Mouse (Mus musculus): Measurements from ENCODE around the gene Gps1. TPM values are rescaled to one million over a fixed set of nuclear protein-coding genes. Genes with fewer than 3 reads are reported as not detected.

The Gps1 gene
- polyA plus RNA-seq, 1 experiment from 2014 or later: 70.9 TPM

DNA sequence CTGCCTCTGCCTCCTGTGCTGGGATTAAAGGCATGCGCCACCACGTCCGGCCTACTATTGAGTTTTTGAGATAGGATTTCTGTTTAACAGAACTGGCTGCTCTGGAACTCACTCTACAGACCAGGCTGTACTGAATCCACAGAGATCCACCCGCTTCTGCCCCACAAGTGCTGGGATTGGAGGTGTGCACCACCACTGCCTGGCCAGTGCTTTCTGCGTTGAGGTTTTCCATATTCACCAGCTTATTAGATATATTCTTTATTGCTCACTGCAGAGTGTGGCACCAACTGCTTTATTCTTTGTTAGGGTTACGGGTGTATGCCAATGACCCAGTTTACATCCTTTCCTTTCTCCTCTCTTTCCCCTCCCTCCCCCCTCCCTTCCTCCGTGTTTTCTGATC is 20.2 kb downstream of the Gps1 start:
- Histone ChIP-seq H3K27me3 (replicated peaks; ENCODE audit: control insufficient read depth, insufficient read depth, low read length) (no peaks in the 10 kb centered on the region), H3K4me3 (ENCODE audit: low read depth, low read length) (no peak overlapping the region), H3K4me2 (replicated peaks; ENCODE audit: low read depth) (no peak overlapping the region), H3K27ac (ENCODE audit: low read depth, low read length) (no peak overlapping the region), H3K9ac (ENCODE audit: low read depth, low read length) (no peak overlapping the region), H3K4me1 (replicated peaks; ENCODE audit: control insufficient read depth, insufficient read depth, low read length) (0 out of 2 replicates have a peak, but pooled peaks cover 3% of the 10 kb centered on the region), H3K36me3 (ENCODE audit: control insufficient read depth, insufficient read depth) (peaks cover 32% of the 10 kb centered on the region), H3K9me3 (ENCODE audit: control insufficient read depth) (no peaks in the 10 kb centered on the region)
- WGBS: 82% methylated on average over 7 of the region's 7 CpGs
- ATAC-seq: no peak
- no peak for TF ChIP-seq CTCF (IDR thresholded peaks at IDR 0.05; ENCODE audit: low read depth)

DNA sequence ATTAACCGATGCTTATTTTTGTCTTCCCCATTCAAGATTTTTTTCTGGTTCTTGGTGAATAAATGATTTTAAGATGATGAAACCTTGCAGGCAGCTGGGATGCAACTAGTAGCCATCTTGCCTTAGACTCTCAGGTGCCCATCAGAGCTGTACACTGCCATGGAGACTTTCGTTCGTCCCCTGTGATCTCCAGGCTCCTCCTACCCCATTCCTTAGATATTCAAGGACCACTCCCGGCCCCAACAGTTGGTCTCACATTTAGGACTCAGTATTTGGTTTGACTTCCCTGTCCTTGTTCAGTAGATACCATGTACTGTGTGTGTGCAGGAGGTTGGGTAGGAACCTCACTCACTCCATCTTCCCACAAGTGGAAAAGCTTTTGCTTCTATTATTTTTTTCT is 20.7 kb downstream of the Gps1 start:
- Histone ChIP-seq H3K27me3 (replicated peaks; ENCODE audit: control insufficient read depth, insufficient read depth, low read length) (no peaks in the 10 kb centered on the region), H3K4me1 (replicated peaks; ENCODE audit: control insufficient read depth, insufficient read depth, low read length) (0 out of 2 replicates have a peak, but pooled peaks cover 3% of the 10 kb centered on the region), H3K36me3 (ENCODE audit: control insufficient read depth, insufficient read depth) (peaks cover 37% of the 10 kb centered on the region), H3K27ac (ENCODE audit: low read depth, low read length) (no peak overlapping the region), H3K9me3 (ENCODE audit: control insufficient read depth) (no peaks in the 10 kb centered on the region), H3K4me3 (ENCODE audit: low read depth, low read length) (no peak overlapping the region), H3K9ac (ENCODE audit: low read depth, low read length) (no peak overlapping the region), H3K4me2 (replicated peaks; ENCODE audit: low read depth) (no peak overlapping the region)
- no peak for ATAC-seq
- 62% methylated on average over 4 of the region's 4 CpGs for WGBS
- no peak for TF ChIP-seq CTCF (IDR thresholded peaks at IDR 0.05; ENCODE audit: low read depth)

DNA sequence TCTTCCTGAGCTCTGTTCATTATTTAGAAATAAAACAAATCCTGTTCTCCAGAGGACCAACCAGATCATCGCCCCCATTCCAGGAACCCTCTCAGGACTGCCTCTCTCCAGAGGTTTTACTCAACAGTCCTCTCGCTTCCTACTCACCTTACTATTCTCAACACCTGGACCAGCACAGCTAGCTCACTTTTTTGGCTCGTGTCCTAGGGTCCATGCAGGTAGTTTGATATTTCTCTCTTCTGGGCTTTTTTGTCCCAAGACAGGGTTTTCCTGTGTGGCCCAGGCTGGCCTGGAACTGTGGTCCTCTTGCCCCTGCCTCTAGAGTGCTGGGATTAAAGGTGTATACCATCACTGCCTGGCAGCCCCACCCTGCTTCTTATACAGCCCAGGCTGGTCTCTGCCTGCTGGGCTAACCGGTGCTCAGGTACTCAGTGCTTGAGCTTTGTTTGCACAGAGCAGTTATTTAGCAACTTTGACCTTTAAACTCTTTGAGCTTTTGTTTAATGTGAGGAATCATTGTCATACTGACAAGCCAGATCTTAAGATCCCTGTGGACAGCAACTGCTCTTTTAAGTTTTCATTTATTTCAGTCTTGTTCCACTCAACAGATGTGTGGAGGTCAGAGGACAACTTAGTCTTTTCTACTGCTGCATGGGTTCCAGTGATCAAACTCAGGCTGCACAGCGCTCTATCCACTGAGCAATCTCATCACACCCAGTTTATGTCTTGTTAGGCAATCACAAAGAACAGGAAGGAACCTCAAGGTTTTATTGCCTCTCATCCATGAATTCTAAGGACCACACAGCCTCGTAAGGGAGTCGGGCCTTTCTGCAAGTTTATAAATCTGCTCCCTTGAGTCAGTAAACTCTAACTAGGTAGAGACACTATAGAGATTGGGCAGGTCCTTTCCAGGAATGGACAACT is 21.6 kb downstream of the Gps1 start:
- H3K36me3 ChIP-seq (ENCODE audit: control insufficient read depth, insufficient read depth): peaks cover 46% of the 10 kb centered on the region

DNA sequence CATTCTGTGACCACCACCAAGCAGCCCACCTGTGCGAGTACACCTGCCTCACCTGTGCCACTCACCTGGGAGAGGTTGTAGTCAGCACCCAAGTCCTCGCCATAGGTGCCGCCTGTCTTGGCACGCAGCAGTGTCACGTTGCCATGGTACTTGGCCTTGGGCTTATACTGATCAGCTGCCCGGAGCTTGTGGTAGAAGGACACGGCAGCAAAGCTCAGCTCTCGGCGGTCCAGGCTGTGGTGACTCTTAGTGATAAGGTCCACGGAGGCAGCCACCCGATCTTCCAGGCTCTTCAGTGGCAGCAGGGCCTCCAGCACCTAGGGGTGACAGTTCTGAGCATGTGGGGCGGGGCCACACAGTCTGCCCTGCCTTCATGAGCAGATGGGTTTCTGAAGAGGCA is 23.9 kb downstream of the Gps1 start:
- Histone ChIP-seq H3K27me3 (replicated peaks; ENCODE audit: control insufficient read depth, insufficient read depth, low read length) (no peaks in the 10 kb centered on the region), H3K9ac (ENCODE audit: low read depth, low read length) (no peak overlapping the region), H3K9me3 (ENCODE audit: control insufficient read depth) (no peaks in the 10 kb centered on the region), H3K36me3 (ENCODE audit: control insufficient read depth, insufficient read depth) (peaks cover 70% of the 10 kb centered on the region), H3K4me2 (replicated peaks; ENCODE audit: low read depth) (no peak overlapping the region), H3K4me3 (ENCODE audit: low read depth, low read length) (no peak overlapping the region), H3K4me1 (replicated peaks; ENCODE audit: control insufficient read depth, insufficient read depth, low read length) (0 out of 2 replicates have a peak, but pooled peaks cover 3% of the 10 kb centered on the region), H3K27ac (ENCODE audit: low read depth, low read length) (no peak overlapping the region; the same call in 1 of the 2 replicates)
- ATAC-seq: no peak
- no peak for TF ChIP-seq CTCF (IDR thresholded peaks at IDR 0.05; ENCODE audit: low read depth)
- 80% methylated on average over 12 of the region's 12 CpGs for WGBS

More for the DNA sequence above, 21.6 kb downstream of the Gps1 start:
- H3K9ac ChIP-seq (ENCODE audit: low read depth, low read length): no peak overlapping the region
- H3K27me3 ChIP-seq (replicated peaks; ENCODE audit: control insufficient read depth, insufficient read depth, low read length): no peaks in the 10 kb centered on the region
- peak; percentile 83 for ATAC-seq
- 0 out of 2 replicates have a peak, but pooled peaks cover 3% of the 10 kb centered on the region for H3K4me1 ChIP-seq (replicated peaks; ENCODE audit: control insufficient read depth, insufficient read depth, low read length)
- no peak overlapping the region for H3K4me2 ChIP-seq (replicated peaks; ENCODE audit: low read depth)
- H3K27ac ChIP-seq (ENCODE audit: low read depth, low read length): peak overlapping the region; percentile 3; the same call in 1 of the 2 replicates
- TF ChIP-seq CTCF (IDR thresholded peaks at IDR 0.05; ENCODE audit: low read depth): no peak
- no peak overlapping the region for H3K4me3 ChIP-seq (ENCODE audit: low read depth, low read length)
- H3K9me3 ChIP-seq (ENCODE audit: control insufficient read depth): no peaks in the 10 kb centered on the region
- WGBS: 60% methylated on average over 7 of the region's 7 CpGs

DNA sequence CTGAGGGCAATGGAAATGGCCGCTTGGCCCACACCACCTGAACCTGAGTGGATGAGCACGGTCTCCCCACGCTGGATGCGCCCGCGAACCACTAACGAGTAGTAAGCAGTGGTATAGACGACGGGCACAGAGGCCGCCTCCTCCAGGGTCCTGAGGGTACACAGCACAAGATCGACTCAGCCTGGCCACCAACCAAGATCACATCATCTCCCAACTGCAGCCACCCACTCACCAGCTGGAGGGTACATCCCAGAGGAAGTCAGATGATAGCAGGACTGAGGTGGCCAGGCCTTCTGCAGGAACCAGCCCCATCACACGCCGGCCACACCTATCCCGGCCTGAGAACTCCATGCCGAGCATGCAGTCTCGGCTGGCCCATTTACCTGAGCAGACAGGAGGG is 28.0 kb downstream of the Gps1 start:
- Histone ChIP-seq H3K36me3 (ENCODE audit: control insufficient read depth, insufficient read depth) (peaks cover 100% of the 10 kb centered on the region), H3K4me3 (ENCODE audit: low read depth, low read length) (no peak overlapping the region), H3K9me3 (ENCODE audit: control insufficient read depth) (no peaks in the 10 kb centered on the region), H3K4me2 (replicated peaks; ENCODE audit: low read depth) (no peak overlapping the region), H3K4me1 (replicated peaks; ENCODE audit: control insufficient read depth, insufficient read depth, low read length) (no peaks in the 10 kb centered on the region), H3K9ac (ENCODE audit: low read depth, low read length) (no peak overlapping the region), H3K27me3 (replicated peaks; ENCODE audit: control insufficient read depth, insufficient read depth, low read length) (no peaks in the 10 kb centered on the region), H3K27ac (ENCODE audit: low read depth, low read length) (no peak overlapping the region)
- TF ChIP-seq CTCF (IDR thresholded peaks at IDR 0.05; ENCODE audit: low read depth): no peak
- 95% methylated on average over 16 of the region's 16 CpGs for WGBS
- ATAC-seq: no peak

DNA sequence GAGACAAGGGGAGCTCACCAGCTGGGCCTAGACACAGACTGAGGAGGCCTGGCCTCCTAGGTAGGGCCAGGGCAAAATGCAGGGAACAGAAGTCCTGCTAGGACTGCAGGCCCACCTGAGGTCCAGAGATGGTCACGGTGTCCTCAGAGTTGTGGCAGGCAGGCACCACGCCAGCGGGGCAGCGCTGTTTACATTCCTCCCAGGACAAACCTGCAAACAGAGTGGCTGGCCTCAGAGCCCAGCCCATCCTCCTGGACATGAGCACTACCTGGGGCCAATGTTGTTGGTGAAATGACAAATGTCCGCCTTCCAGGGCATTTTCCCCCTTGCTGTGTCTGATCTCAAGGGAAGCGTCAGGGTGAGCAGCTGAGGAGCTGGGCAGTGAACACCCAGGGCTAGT is 33.3 kb downstream of the Gps1 start:
- Histone ChIP-seq H3K4me2 (replicated peaks; ENCODE audit: low read depth) (no peak overlapping the region), H3K36me3 (ENCODE audit: control insufficient read depth, insufficient read depth) (peaks cover 91% of the 10 kb centered on the region), H3K27me3 (replicated peaks; ENCODE audit: control insufficient read depth, insufficient read depth, low read length) (no peaks in the 10 kb centered on the region), H3K9ac (ENCODE audit: low read depth, low read length) (no peak overlapping the region), H3K9me3 (ENCODE audit: control insufficient read depth) (no peaks in the 10 kb centered on the region), H3K4me1 (replicated peaks; ENCODE audit: control insufficient read depth, insufficient read depth, low read length) (peaks cover 4% of the 10 kb centered on the region; the same call in 1 of the 2 replicates), H3K4me3 (ENCODE audit: low read depth, low read length) (no peak overlapping the region), H3K27ac (ENCODE audit: low read depth, low read length) (peak overlapping the region; percentile 41)
- no peak for TF ChIP-seq CTCF (IDR thresholded peaks at IDR 0.05; ENCODE audit: low read depth)
- no peak for ATAC-seq
- 88% methylated on average over 6 of the region's 6 CpGs for WGBS
